Mouse (Mus musculus): ENCODE measurements around the gene Hdac11. TPM values are rescaled to one million over a fixed set of nuclear protein-coding genes. Genes with fewer than 3 reads are reported as not detected.

The Hdac11 gene
- polyA plus RNA-seq, 1 experiment = 24.2 TPM

DNA sequence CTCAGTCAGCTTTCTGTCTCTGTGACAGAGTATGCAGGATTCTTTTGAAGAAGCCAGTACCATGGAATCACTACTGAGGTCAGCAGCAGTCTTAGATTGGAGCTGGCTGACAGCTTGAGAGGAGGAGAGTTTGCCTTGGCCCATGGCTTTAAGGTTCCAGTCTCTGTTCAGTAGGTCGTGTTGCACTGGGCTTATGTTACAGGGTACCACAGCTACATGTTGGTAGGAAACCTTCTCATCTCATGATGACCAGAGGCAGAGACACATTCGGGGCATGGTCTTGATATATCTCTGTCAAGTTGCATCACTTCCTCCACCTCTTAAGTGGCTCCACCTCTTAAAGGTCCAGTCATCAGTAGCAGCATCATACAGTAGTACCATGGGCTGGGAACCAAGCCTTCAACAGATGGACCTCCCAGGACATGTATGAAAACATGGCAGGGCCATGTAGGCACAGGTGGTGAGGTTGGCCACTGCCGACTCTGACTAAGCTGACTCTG, 15.0 kb downstream of the Hdac11 start:
- no peak for DNase-seq (ENCODE audit: low spot score)

DNA sequence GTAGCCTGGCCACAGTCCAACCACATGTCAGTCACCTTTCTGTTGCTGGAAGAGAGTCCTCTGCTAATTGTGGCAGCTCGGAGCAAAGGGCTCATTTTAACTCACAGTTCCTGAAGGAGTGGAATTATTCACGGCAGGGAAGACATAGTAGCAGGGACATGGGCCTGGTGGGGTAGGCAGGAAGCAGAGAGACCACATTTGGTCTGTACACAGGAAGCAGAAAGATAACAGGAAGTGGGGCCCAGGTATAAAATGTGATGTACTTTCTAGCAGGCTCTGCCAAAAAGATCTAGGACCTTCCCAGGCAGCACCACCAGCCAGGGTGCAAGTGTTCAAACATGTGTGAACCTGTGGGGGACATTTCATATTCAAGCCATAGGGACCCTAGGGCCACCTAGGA, 15.9 kb downstream of the Hdac11 start:
- no peak for DNase-seq (ENCODE audit: low spot score)

DNA sequence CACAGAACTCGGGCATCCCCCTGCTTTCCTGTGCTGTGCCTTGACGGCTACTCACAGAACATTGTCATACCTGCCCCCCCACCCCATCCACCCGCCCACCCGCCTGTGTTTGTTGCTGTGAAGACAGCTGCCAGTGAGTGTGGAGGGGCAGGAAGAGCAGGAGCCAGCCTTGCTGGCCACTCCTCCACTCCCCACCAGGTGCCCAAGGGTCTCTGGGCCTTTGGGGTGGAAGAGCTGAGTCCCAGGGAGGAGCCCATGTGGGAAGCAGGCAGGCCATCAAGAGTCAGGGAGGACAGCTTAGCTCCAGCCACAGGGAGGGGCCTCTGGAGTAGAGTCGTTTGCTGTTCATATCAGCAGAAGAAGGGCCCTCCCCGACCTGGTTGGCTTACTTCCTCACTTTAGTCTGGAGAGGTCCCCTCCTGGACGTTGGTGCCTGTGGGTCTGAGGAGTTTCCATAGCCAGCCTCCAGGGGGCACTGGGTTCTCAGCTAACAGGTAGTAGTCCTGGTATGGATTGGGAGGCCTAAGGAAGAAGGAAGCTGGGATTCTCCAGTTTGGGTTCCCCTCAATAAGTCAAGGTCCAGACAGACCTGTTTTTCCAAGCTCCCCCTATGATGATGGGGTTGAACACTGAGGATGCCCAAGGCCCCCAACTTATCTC, 16.9 kb downstream of the Hdac11 start:
- DNase-seq (ENCODE audit: low spot score) = no peak

DNA sequence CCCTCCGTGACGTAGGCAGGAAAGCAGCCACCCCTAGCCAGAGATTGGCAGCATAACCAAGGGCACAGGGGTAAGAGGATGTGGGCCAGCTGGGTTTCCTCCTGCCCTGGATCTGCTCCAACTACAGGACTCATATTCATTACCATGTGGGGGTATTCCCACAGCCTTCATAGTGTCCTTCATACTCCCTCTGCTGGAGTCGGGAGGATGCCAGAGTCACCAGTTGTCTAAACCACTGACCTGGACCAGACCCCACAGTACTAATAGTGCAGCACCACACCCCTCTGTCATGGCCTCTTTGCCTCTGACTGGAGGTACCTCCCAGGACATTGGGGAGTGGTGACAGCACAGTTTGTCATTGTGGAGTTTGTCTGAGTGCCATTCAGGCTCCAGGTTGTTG, 17.7 kb downstream of the Hdac11 start:
- no peak for DNase-seq (ENCODE audit: low spot score)

DNA sequence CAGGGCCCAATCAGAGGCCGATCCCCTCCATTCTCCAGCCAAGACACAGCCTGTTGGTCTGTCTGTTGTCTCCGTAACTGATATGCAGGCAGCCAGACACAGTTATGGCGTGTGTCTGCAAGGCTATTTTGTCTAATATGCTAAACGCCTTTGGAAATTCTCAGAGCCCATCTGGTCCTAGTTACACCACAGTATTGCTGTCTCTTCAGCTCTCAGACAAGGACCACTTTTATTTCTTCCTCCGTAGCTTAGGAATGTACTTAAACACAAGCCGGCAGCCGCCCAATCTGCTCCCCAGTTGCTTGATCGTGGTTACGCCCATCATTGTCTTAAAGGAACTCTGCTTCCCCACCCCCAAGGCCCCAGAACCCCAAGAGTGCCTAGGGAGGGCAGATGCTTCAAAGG, 24.3 kb downstream of the Hdac11 start:
- DNase-seq (ENCODE audit: low spot score) = no peak

DNA sequence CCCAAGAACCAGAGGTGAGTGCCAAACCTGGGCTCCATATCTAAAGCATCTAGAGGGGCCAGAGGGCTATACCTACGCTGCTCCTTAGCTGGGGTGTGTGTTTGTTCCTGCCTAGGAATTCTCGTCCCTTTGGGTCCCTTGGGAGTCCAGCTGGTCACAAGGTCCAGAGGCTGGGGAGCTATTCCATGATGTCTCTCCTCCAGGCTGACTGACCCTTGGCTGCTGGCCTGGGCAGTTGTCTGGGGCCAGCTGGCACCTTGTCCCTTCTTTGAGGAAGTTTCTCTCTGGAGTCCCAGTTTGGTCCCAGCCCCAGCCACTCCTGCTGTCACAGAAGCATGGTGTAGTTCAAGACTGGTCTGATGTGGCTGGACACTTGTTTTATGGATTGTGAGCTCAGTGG, 24.9 kb downstream of the Hdac11 start:
- no peak for DNase-seq (ENCODE audit: low spot score)

DNA sequence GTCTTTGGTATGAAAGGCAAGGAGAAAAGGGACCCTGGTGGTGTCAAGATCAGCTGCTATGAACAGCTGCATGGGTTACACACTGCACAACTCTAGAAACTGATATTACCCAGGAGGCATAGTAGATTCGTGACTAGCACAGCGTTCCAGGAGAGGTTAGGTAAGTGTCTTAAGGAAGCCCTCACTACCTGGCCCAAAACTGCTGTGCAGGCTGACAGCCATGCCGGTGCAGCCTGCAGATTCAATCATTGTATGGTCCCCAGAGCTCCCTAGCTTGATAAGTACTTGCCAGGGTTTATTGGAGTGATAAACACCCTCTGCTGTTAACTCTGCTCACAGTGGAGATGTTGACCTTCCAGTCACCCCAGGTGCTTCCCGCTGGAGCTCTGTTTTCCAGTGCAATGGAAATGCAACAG, 25.6 kb downstream of the Hdac11 start:
- DNase-seq (ENCODE audit: low spot score) = no peak

DNA sequence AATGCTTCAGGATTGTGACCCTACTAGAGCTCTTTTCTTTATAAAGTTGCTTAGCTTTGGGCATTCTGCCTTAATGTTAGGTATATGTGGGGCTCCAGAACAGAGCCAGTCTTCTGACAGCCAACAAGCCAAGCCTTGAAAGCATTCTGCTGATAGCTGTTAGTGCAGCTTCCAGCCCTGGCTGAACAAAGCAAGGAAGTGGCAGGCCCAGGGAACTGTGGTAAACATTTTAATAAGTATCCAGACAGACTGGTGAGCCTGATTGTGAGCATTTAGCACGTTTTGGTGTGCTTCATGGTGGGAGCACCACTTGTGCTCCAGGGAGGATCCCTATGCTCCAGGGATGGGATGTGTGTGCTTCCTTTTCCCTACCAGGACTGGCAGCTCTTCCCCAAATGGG, 26.6 kb downstream of the Hdac11 start:
- DNase-seq (ENCODE audit: low spot score) = no peak

DNA sequence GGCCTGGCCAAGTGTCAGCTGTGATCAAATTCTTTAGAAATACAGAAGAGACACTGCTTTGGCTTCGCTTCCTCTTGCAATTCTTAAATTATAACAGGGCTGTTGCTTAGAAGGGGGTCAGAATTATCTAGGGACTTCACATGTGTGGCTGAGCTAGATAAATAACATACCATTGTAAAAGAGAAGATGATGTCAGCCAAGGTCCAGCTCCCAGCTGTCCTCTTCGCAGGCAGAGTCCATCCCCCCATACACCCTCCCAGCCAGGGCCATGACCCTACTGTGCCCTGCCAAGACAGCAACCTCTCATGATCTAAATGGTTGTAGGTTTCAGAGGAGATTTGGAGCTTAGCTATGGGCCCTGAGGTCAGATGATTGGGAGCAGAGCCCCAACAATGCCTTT, 27.5 kb downstream of the Hdac11 start:
- DNase-seq (ENCODE audit: low spot score) = no peak

DNA sequence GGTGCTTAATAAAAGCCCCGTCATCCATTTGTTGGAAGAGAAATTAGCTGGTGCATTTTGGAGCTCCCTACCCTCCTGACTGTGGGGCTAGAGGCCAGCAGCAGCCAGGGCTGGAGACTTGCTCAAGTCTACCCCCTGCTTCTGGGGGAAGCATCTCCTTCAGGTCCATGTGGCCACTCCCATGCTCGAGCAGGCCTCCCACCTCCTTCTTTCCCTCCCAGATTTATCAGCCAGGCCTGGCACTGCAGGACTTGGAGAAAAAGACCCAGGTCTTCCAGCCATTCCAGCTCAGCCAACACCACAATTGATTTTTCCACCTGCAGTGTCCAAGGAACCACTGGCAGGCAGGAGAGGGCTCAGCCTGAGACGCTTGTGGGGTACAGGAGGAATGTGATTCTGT, 28.3 kb downstream of the Hdac11 start:
- no peak for DNase-seq (ENCODE audit: low spot score)

DNA sequence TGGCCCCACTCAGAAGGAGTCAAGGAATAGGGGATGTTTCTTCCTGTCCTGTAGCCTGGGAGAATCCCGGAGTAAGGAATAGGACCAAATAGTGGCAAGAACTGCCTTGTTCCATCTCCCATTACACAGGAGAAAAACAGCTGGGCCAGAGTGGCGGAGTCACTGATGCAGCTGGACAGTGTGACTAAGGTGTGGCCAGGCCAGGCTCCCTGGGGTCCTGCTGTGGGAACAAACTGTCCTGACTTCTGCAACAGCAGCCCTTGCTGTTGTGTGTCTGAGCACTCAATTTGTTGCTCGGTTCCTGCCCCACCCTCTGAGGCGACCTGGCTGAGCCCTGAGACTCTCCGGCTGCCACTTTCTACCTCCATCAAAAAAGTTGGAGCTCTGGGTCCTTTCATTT, 29.0 kb downstream of the Hdac11 start:
- DNase-seq (ENCODE audit: low spot score) = no peak

DNA sequence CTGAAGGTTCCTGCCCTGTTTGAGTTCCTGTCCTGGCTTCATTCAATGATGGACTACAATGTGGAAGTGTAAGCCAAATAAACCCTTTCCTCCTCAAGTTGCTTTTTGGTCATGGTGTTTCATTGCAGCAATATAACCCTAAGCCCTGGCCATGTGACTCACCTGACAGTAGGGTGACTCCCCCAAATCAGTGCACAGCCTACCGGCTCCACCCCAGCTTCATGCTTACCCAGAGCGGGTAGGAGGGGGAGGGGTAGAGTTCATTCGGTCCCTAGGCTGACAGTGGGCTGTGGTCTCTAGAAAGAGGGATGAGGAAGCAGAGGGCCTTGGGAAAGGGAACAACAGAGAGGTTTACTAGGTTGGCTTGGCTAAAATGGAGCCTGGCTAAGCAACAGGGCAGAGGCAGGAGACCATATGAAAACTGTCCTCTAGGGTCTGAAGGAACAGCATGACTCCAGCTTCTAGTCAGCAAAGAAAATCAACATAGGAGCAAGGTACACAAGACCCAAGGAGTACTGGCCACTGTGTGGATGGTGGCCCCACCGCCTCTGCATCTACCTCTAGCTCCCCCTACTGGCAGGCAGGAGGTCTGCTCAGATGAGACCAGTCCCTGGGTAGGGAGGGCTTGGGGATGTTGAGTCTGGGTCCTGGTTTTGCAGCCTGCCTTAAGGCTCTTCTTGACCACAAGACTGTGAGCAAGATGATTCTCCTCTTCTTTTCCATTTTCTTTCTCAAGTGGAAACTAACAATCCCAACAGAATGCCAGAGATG, 29.9 kb downstream of the Hdac11 start:
- no peak for DNase-seq (ENCODE audit: low spot score)

DNA sequence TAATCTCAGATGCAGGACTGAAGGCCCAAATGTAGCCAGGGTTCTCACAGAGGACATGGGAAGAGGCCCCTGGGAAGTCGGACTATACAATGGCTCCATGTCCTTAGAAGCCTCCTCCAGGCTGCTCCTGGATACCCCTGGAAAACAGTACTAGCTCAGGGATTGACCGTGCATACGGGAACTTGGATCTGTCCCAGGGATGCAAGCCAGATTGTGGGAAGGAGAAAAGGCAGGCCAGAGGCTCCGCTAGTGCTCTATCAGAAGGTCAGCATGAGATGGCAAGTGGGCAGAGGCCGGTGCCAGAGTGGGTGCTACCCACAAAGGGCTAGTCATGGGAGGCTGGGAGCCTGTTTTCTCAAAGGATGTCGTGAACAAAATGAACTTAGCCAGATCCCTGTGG, 30.5 kb downstream of the Hdac11 start:
- no peak for DNase-seq (ENCODE audit: low spot score)

DNA sequence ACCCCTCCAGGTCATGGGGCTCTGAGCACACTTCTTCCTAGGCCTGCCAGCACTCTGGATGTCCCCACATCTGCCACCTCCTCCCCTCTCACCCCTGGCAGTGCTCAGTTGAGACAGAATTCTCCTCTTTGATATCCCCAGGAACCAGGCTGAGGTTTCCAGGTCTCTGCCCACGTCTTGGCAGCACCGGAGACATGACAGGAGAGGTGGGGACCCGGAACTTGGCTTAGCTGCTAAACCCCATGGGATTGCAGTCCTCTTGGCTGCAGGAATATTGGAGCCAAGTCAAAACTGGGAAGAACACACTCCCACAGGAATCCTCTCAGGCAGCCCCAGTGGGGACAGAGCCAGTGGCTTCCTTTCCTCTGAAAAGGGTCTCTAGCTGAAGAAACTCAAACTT, 31.4 kb downstream of the Hdac11 start:
- DNase-seq (ENCODE audit: low spot score) = no peak

DNA sequence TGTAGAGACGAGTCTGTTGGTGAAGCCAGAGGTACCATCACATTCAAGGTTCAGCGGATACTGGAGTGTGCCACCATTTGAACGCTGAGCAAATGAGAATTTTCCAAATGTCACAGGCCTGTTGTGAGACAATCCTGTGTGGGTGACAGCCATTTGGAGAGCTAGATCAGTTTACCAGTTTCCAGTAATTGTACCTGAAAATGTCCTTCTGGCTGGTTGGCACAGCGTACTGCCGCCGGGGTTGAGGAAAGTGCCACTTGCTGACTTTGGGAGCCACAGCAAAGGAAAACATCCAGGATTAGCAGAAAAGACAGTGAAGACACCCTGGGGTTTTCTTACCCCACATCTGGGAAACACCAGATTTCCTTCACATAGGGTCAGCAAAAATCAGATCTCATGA, 33.5 kb downstream of the Hdac11 start:
- no peak for DNase-seq (ENCODE audit: low spot score)

DNA sequence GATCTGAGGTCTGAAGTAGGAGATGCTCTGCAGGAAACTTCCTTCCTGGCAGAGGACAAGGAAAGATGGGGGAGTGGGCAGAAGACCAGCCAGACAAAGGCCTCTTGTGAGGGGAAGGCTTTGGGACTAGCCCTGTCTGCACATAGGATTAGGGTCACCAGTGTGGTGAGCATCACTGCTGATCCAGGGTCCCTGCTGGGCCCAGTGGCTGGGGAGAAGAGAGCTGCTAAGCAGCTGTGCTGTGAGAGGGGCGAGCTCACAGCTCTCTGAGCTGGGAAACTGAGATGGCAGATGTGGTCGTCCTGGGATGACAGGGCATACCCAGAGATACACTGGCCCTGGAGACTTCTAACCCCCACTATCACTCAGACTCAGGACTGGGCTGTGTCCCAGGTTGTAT, 35.0 kb downstream of the Hdac11 start:
- DNase-seq (ENCODE audit: low spot score) = no peak

DNA sequence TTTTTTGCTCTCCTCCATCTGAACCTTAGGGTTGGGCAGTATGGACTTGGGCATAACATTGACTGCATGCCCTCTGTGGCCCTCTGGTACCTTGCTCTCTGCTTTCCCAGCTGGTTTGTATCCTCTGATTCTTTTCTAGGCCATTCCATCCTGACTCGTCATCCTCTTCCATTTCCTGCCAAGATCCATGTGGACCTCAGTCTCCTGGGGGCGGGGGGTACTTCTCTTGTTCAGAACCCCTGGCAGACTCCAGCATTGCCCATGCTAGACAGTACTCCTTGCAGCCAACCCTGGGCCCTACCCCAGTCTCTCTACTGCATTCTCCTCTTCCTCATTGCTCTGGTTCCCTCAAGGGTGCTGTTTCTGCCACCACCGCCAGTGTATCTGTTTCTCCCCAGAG, 36.0 kb downstream of the Hdac11 start:
- DNase-seq (ENCODE audit: low spot score) = no peak

DNA sequence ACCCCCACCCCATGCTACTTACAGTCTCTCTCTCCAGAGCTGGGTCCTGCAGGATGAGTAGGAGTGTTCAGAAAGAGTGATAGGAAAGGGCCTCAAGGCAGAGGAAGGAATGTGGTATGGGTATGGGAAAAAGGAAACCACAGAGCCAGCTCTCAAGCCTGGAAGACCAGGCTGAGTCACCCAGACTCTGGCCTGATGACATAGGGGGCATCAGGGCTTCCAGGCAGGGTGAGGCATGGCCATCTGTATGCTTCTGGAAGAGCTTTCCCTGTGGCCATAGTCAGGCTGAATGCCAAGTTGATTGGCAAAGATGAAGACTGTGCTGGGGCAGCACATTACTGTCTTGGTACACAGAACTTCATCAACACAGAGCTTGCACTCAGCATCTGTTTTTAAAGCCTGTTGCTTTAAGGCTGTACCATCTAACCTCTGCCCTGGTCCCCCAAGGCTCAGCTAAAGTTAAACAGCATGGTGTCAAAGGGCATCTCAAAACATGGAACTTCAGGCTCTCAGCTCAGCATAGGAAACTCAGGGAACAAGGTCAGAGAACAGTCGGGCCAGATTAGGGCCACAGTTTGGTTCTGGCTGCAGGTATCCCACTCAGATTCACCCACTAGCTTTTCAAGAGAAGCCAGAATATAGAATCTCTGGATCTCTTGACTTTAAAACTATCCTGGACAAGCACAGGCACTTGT, 36.5 kb downstream of the Hdac11 start:
- DNase-seq (ENCODE audit: low spot score) = no peak

DNA sequence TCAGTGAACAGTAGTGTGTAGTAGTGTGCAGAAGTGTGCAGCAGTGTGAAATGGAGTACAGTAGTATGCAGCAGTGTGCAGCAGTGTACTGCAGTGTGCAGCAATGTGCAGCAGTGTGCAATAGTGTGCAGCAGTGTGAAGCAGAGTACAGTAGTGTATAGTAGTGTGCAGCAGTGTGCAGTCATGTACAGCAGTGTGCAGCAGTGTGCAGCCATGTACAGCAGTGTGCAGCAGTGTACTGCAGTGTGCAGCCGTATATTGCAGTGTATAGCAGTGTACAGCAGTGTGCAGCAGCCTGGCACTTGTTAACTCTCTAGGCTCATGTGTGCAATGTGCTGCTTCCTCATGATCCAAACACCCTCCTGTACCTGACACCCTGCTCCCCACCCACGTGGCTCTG, 42.0 kb downstream of the Hdac11 start:
- no peak for DNase-seq (ENCODE audit: low spot score)

DNA sequence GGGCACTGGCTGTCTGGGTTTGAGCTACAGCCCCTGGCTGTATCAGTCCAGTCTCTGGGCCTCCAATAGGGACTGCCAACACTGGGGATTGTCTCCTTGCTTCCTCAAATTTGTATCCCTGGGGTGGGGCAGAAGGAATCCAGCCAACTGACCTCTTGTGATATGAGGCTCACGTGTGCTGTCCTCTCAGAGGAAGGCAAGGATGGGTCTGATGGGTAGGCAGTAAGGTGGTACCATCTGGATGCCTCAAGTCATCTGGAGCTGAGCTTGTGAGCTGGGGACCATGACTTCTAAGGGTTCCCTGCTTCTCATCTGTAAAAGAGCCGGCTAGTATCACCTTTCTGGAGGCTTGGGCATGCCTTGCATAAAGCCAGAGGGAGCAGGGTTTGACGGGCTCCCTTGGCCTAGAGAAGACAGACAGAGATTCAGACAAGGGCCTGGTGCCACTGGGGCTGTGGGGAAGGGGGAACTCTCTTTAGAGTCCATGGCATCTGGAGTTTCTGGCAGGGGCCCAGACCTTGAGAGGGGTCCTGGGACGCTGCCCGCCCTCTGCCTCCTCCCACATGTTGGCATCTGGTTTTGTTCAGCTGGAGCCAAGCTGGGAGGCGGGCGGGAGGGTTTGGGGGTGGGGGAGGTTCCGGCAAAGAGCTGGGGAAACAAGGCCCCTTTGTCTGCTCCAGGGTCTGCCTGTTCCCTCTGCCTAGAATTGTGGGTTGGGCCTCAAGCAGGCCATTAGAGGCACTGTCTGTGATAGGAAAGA, 44.1 kb downstream of the Hdac11 start:
- no peak for DNase-seq (ENCODE audit: low spot score)

DNA sequence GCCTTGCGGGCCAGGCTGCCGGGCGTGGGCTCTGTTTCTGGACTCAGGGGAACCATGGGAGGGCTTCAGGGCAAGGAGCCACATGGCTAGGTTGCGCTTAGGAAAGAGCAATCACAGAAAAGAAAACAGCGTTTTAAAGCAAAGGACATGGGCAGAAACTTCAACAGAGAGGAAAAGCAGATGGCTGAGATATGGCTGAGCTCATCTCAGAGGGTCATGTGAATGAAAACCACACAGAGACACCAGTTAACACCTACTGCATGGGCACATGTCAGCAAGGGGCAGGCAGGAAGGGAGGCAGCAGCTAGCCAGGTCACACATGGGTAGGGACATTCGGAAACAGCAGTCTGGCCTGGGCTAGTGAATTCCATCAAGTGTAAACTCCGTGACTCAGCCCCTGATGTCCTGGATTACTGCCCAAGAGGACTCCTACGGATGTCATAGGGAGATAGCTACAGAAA, 45.4 kb downstream of the Hdac11 start:
- no peak for DNase-seq (ENCODE audit: low spot score)

DNA sequence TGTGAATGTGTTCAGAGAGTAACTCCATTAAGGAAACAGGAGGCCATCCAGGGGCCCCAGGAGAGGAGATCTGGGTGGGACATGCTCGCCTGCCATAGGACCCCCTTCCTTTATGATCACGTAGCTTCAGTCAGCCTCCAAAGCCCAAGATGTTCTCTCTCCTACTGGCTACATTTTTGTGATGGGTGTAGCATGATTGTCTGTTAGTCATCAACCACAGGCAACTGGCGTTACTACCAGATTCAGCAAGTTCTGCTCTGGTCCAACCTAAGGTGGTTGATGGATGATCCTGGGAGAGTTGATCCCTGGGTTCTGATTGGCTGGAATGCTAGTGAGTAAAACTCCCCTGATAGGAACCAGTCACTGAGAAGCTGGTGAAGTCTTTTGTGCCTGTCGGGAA, 46.1 kb downstream of the Hdac11 start:
- DNase-seq (ENCODE audit: low spot score) = no peak
